Mouse (Mus musculus): Measurements from ENCODE around the gene Ak1. TPM values are rescaled to one million over a fixed set of nuclear protein-coding genes. Genes with fewer than 3 reads are reported as not detected.
A peak's percentile ranks its signal among the peaks of the same experiment; 100 is the strongest.

Ak1 gene
- total RNA-seq, 2 experiments from 2014 or later, result 595 to 617 TPM

DNA sequence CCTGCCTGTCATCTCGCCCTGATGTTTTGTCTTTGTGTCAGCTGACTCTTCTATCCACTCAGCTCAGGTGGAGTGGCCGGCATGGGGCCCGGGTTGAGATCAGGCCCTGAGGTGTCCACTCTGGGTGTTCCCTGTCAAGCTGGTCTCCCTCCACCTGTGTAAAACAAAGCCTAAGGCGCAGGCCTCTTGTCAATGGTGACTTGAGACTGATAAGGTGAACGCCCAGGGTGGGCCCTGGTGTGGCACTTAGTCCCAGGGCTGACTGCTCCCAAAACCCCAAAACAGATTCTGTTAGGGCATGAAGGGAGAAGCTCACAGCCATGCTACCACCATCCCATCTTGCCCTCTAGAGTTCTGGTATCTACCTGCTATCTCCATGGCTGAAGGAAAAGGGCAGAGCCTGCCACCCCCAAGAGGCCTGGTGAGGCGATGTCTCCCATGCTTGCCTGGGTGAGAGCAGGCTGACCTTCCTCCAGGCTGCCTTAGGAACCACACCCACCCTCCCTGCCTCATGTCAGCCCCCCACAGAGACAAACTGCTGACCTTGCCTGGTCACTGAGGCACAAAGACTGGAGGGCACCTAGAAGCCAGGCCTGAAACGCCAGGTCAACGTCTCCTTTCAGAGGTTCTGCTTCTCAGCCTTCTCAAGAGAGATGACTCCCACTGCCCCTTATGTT is 23.4 kb downstream of the Ak1 start:
- DNase-seq, result no peak
- intact Hi-C loops (cut with DNase I), result no loop called here

DNA sequence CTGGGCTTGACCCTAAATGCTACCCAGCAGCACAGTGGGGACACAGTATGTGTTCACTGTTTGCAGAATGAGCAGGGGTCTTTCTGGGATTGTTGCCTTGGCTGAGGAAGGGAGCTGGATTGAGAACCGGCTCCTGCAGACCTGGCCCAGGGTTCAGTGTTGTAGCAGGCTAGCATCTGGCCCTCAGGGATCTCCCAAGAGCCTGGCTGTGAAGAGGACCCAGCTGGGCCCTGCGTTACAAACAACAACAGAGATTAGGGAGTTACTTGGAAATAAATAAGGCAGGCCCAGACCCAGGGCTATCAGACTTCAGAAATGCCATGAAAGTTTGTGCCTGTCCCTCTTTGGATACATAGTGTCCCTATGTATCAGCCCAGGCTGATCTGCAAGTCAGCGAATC is 24.1 kb downstream of the Ak1 start:
- DNase-seq, result no peak
- intact Hi-C loops (cut with DNase I), result no loop called here

GRCm38 (mm10) chr2:32646379-32647056 is 25.0 kb downstream of the Ak1 start, which contains the start of gene Eng:
TSS of gene Eng (plus strand) at chr2:32646595.
- peak; percentile 85 to 88 for DNase-seq
- intact Hi-C loops (cut with DNase I), result no loop called here

- no peak for DNase-seq
- intact Hi-C loops (cut with DNase I), result no loop called here
Measured at GRCm38 (mm10) chr2:32647366-32647765, 25.8 kb downstream of the Ak1 start.

GRCm38 (mm10) chr2:32653764-32654163 is 32.2 kb downstream of the Ak1 start:
- intact Hi-C loops (cut with DNase I), result no loop called here
- DNase-seq, result no peak

DNA sequence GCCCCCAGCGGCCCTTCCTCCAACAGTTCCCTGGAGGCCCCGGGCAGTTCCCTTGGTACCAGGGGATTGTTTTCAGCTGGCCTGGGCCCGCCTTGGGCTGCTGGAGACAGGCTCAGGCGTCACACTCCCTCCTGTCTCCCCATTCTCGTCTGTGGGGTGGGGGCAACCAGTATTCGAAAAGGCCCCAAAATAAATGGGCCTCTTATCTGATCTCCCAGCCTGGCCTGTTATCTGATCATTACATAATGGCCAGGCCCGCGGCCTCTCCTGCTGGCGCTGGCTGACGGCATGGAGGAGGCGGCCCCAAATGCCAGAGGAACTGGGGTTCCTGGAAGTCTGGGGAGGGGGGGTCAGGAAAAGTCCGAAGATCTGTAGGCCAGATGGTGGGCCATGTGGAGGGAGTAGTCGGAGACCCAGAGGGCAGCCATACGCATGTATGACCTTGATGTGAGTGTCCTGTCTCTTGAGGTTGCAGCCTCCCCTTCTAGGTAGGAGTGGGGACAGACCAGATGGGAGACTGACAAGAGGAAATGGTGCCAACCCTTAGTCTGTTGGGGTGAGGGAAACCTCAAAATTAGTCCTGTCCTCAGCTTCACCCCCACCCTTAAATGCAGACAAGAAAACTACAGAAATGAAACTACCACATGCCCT is 33.3 kb downstream of the Ak1 start:
- DNase-seq, result no peak
- intact Hi-C loops (cut with DNase I), result no loop called here

- intact Hi-C loops (cut with DNase I), result no loop called here
- no peak for DNase-seq
Measured at GRCm38 (mm10) chr2:32655394-32655744, 33.8 kb downstream of the Ak1 start.

GRCm38 (mm10) chr2:32655826-32656225 is 34.3 kb downstream of the Ak1 start:
- intact Hi-C loops (cut with DNase I), result no loop called here
- peak; percentile 75 for DNase-seq

GRCm38 (mm10) chr2:32658873-32659272 is 37.3 kb downstream of the Ak1 start:
- intact Hi-C loops (cut with DNase I), result no loop called here
- no peak for DNase-seq

GRCm38 (mm10) chr2:32661509-32662107 is 40.0 kb downstream of the Ak1 start:
- DNase-seq, result peak in 1 of 2 experiments; percentile 47
- intact Hi-C loops (cut with DNase I), result no loop called here

- no peak for DNase-seq
- intact Hi-C loops (cut with DNase I), result no loop called here
Measured at GRCm38 (mm10) chr2:32662291-32662690, 40.7 kb downstream of the Ak1 start.

DNA sequence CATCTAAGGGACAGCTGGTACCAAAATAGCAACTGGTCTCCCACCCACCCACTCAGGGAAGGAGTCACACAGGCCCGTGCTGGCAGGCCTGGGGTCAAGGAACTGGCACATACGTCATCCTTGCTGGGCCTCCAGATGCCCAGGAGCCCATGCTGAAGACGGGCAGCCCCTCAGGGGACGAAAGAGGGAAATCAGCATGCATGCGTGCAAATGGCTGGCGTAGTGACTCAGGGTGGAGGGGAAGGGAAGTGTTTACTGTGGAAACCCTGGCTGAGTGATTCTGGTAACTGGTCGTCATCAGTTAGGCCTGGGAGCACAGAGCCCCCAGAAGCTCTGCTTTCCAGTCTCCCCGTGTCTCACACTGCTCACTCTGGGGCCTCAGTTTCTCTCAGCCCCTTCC is 43.8 kb downstream of the Ak1 start:
- intact Hi-C loops (cut with DNase I), result no loop called here
- DNase-seq, result no peak

DNA sequence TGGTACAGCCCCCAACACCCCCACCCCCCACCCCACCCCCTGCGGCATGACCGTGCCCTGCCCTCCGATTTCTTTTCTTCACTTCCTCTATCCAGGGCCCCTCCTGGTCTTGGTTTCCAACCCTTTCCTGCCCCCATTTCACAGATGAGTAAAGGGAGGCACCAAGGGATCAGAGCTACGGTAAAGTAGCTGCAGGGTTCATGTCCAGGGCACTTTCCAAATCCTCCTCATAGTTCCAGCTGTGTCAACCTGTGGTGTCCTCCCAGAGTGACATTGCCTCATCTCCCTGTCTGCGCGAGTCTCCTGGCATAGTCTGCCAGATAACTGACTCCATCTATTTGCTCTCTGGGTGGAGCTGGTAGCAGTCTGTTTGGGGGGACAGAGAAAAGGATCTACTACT is 44.3 kb downstream of the Ak1 start:
- intact Hi-C loops (cut with DNase I), result no loop called here
- no peak for DNase-seq

GRCm38 (mm10) chr2:32667775-32668174 is 46.2 kb downstream of the Ak1 start:
- no peak for DNase-seq
- intact Hi-C loops (cut with DNase I), result no loop called here

GRCm38 (mm10) chr2:32668176-32668575 is 46.6 kb downstream of the Ak1 start:
- intact Hi-C loops (cut with DNase I), result no loop called here
- no peak for DNase-seq

DNA sequence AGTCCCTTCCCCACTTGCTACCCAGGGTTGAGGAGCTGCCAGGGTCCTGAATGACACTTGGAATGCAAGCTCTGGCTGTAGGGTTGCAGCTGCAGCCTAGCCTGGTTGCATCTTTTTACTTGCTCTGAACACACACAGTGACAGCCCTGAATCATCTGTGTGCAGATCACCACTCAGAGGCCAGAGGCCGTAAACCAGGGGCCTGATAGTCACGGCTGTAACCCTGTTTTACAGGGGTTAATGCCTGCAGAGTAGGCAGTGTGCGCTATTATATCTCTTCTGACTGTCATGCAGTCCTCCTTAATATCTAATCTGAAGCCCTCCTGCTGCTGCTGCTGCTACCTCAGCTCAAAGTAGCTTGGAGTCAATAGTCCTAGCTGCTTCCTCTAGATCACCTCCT is 48.3 kb downstream of the Ak1 start:
- intact Hi-C loops (cut with DNase I), result no loop called here
- DNase-seq, result no peak

GRCm38 (mm10) chr2:32671147-32671546 is 49.6 kb downstream of the Ak1 start:
- DNase-seq, result no peak
- intact Hi-C loops (cut with DNase I), result no loop called here

DNA sequence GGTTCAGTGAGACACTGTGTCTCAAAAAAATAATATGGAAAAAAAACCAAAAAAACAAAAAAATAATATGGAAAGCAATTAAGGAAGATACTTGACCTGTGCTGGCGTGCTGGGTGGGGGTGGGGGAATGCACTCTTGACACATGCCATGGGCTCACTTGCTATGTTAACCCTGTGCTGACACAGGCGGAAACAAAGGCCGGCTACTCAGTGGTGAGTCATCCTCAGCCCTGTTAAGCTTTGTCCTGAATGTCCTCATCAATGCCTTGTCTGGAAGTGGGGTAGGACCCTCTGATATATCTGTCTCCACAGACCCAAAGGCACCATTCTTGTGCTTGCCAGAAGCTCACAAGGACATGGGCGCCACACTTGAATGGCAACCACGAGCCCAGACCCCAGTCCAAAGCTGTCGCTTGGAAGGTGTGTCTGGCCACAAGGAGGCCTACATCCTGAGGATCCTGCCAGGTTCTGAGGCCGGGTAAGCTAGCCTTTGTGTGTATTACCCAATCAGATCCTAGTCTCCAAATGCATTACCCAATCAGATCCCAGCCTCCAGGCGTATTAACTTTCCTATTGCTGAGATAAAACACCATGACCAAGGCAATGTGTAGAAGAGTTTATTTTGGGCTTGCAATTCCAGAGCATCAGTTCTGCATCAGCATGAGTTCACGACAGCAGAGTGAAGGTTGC is 50.5 kb downstream of the Ak1 start:
- intact Hi-C loops (cut with DNase I), result no loop called here
- DNase-seq, result no peak

GRCm38 (mm10) chr2:32673176-32673917 is 51.8 kb downstream of the Ak1 start:
- intact Hi-C loops (cut with DNase I), result no loop called here
- no peak for DNase-seq

DNA sequence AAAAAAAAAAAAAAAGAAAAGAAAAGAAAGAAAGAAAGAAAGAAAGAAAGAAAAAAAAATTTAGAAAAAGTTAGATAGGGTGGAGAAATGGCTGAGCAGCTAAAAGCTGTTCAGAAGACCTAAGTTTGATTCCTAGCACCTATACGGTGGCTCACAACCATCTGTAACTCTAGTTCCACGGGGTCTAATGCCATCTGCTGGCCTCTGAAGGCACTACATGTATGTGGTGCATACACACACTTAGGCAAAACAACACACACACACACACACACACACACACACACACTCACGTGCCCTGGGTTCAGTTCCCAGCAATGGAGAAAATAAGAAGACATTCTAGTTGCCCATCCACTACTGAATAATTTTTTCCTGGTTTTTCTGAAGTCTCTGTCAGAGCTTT is 55.3 kb downstream of the Ak1 start:
- intact Hi-C loops (cut with DNase I), result no loop called here

More for the DNA sequence above, 55.3 kb downstream of the Ak1 start:
- no peak for DNase-seq

Data from heart, postnatal 14 days (tissue).